Mouse (Mus musculus): ENCODE results near the gene Mfsd14a.

DNA sequence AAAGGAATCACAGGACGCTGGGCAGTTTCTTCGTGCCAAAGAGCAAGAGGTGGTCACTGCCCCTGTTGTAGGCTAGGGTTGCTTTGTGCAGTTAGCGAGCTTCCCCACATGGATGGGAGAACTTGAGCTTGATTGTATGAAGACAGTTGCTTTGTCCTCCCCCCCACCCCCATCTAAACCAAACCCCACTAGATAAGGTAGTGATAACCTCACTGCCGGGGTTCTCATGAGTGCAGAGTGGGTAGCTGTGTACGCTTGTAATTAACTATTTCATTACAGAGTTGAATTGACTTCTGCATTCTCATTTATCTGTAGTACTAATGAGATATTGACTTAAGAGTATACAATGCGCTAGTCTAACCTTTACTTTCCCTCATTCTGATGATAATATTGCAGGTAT is 43.6 kb downstream of the Mfsd14a start:
- TF ChIP-seq CTCF (IDR thresholded peaks at IDR 0.05) (no peak), POLR2A (IDR thresholded peaks at IDR 0.05; ENCODE audit: insufficient read depth, low read depth, low read length) (no peak), EP300 (IDR thresholded peaks at IDR 0.05; ENCODE audit: insufficient read depth, low read depth, low read length) (no peak)
